Mouse (Mus musculus): ENCODE results near the gene Srd5a1. TPM values are rescaled to one million over a fixed set of nuclear protein-coding genes. Genes with fewer than 3 reads are reported as not detected.
A peak's percentile ranks its signal among the peaks of the same experiment; 100 is the strongest.

Gene Srd5a1
- total and polyA plus RNA-seq, 2 experiments from 2014 or later: 22.6 to 34.7 TPM

GRCm38 (mm10) chr13:69547488-69548180, 63.6 kb downstream of the Srd5a1 start:
- H3K27ac ChIP-seq: no peak overlapping the region
- no peak overlapping the region for H3K4me2 ChIP-seq (ENCODE audit: low read depth, low read length)
- no peaks in the 10 kb centered on the region for H3K36me3 ChIP-seq (ENCODE audit: insufficient read depth, low read length)
- ATAC-seq (no peak), DNase-seq (ENCODE audit: low spot score) (no peak)
- 72% methylated on average over 16 of the region's 16 CpGs for WGBS
- no peaks in the 10 kb centered on the region for H3K9me3 ChIP-seq (ENCODE audit: low read length)
- no peaks in the 10 kb centered on the region; the same call in 1 of the 2 replicates for H3K4me1 ChIP-seq (ENCODE audit: insufficient read depth, low read length)
- no peak overlapping the region for H3K4me3 ChIP-seq (ENCODE audit: low read length)
- H3K27me3 ChIP-seq (ENCODE audit: insufficient read depth, low read length): no peaks in the 10 kb centered on the region
- H3K9ac ChIP-seq (replicated peaks; ENCODE audit: low read length): no peak overlapping the region
- no peak for TF ChIP-seq CTCF (IDR thresholded peaks at IDR 0.05; ENCODE audit: low read depth)

- WGBS: 15% methylated on average over 3 of the region's 3 CpGs
- ATAC-seq: no peak; the same call in 1 of the 2 replicates
- DNase-seq (ENCODE audit: low spot score): peak; percentile 44
Measured at GRCm38 (mm10) chr13:69545019-69545418, 66.2 kb downstream of the Srd5a1 start.

GRCm38 (mm10) chr13:69543595-69543994, 67.6 kb downstream of the Srd5a1 start:
- Histone ChIP-seq H3K9me3 (ENCODE audit: low read length) (no peaks in the 10 kb centered on the region), H3K9ac (replicated peaks; ENCODE audit: low read length) (no peak overlapping the region; the same call in 1 of the 2 replicates), H3K4me1 (ENCODE audit: insufficient read depth, low read length) (peaks cover 2% of the 10 kb centered on the region; the same call in 1 of the 2 replicates), H3K4me2 (ENCODE audit: low read depth, low read length) (peak overlapping the region; percentile 35), H3K27ac (no peak overlapping the region), H3K36me3 (ENCODE audit: insufficient read depth, low read length) (no peaks in the 10 kb centered on the region), H3K27me3 (ENCODE audit: insufficient read depth, low read length) (no peaks in the 10 kb centered on the region), H3K4me3 (ENCODE audit: low read length) (no peak overlapping the region)
- WGBS: 40% methylated on average over 12 of the region's 12 CpGs
- DNase-seq (ENCODE audit: low spot score): no peak
- ATAC-seq: peak; percentile 53
- no peak for TF ChIP-seq CTCF (IDR thresholded peaks at IDR 0.05; ENCODE audit: low read depth)

More at GRCm38 (mm10) chr13:69545019-69545418, 66.2 kb downstream of the Srd5a1 start:
- Histone ChIP-seq H3K9me3 (ENCODE audit: low read length) (no peaks in the 10 kb centered on the region), H3K36me3 (ENCODE audit: insufficient read depth, low read length) (no peaks in the 10 kb centered on the region), H3K27ac (no peak overlapping the region), H3K27me3 (ENCODE audit: insufficient read depth, low read length) (no peaks in the 10 kb centered on the region), H3K9ac (replicated peaks; ENCODE audit: low read length) (no peak overlapping the region), H3K4me3 (ENCODE audit: low read length) (no peak overlapping the region), H3K4me2 (ENCODE audit: low read depth, low read length) (no peak overlapping the region), H3K4me1 (ENCODE audit: insufficient read depth, low read length) (no peaks in the 10 kb centered on the region; the same call in 1 of the 2 replicates)
- TF ChIP-seq CTCF (IDR thresholded peaks at IDR 0.05; ENCODE audit: low read depth): peak; percentile 68

- no peak overlapping the region; the same call in 1 of the 2 replicates for H3K9ac ChIP-seq (replicated peaks; ENCODE audit: low read length)
- H3K36me3 ChIP-seq (ENCODE audit: insufficient read depth, low read length): no peaks in the 10 kb centered on the region
- no peak overlapping the region for H3K4me2 ChIP-seq (ENCODE audit: low read depth, low read length)
- no peak for TF ChIP-seq CTCF (IDR thresholded peaks at IDR 0.05; ENCODE audit: low read depth)
- no peaks in the 10 kb centered on the region for H3K27me3 ChIP-seq (ENCODE audit: insufficient read depth, low read length)
- H3K4me3 ChIP-seq (ENCODE audit: low read length): no peak overlapping the region
- DNase-seq (ENCODE audit: low spot score): no peak
- H3K27ac ChIP-seq: no peak overlapping the region
- peaks cover 6% of the 10 kb centered on the region; the same call in 1 of the 2 replicates for H3K4me1 ChIP-seq (ENCODE audit: insufficient read depth, low read length)
- WGBS: 48% methylated on average over 17 of the region's 17 CpGs
- H3K9me3 ChIP-seq (ENCODE audit: low read length): no peaks in the 10 kb centered on the region
- ATAC-seq: no peak
Measured at GRCm38 (mm10) chr13:69542571-69543352, 68.5 kb downstream of the Srd5a1 start.

GRCm38 (mm10) chr13:69541776-69542175, 69.5 kb downstream of the Srd5a1 start:
- H3K36me3 ChIP-seq (ENCODE audit: insufficient read depth, low read length): no peaks in the 10 kb centered on the region
- peaks cover 6% of the 10 kb centered on the region; the same call in 1 of the 2 replicates for H3K4me1 ChIP-seq (ENCODE audit: insufficient read depth, low read length)
- H3K9me3 ChIP-seq (ENCODE audit: low read length): no peaks in the 10 kb centered on the region
- no peak overlapping the region for H3K4me2 ChIP-seq (ENCODE audit: low read depth, low read length)
- no peak overlapping the region for H3K4me3 ChIP-seq (ENCODE audit: low read length)
- no peak overlapping the region for H3K9ac ChIP-seq (replicated peaks; ENCODE audit: low read length)
- H3K27me3 ChIP-seq (ENCODE audit: insufficient read depth, low read length): no peaks in the 10 kb centered on the region
- WGBS: 66% methylated on average over 10 of the region's 10 CpGs
- DNase-seq (ENCODE audit: low spot score) (no peak), ATAC-seq (no peak)
- TF ChIP-seq CTCF (IDR thresholded peaks at IDR 0.05; ENCODE audit: low read depth): no peak
- H3K27ac ChIP-seq: no peak overlapping the region

GRCm38 (mm10) chr13:69541209-69541608, 70.0 kb downstream of the Srd5a1 start:
- DNase-seq (ENCODE audit: low spot score) (no peak), ATAC-seq (no peak)
- H3K4me3 ChIP-seq (ENCODE audit: low read length): no peak overlapping the region
- TF ChIP-seq CTCF (IDR thresholded peaks at IDR 0.05; ENCODE audit: low read depth): no peak
- H3K27ac ChIP-seq: no peak overlapping the region
- H3K4me2 ChIP-seq (ENCODE audit: low read depth, low read length): no peak overlapping the region
- H3K27me3 ChIP-seq (ENCODE audit: insufficient read depth, low read length): no peaks in the 10 kb centered on the region
- 69% methylated on average over 6 of the region's 6 CpGs for WGBS
- H3K36me3 ChIP-seq (ENCODE audit: insufficient read depth, low read length): no peaks in the 10 kb centered on the region
- H3K9me3 ChIP-seq (ENCODE audit: low read length): no peaks in the 10 kb centered on the region
- no peak overlapping the region for H3K9ac ChIP-seq (replicated peaks; ENCODE audit: low read length)
- peaks cover 6% of the 10 kb centered on the region; the same call in 1 of the 2 replicates for H3K4me1 ChIP-seq (ENCODE audit: insufficient read depth, low read length)

Data from hindbrain, postnatal 0 days (tissue).